Mouse (Mus musculus) testis, adult 2 months (tissue): ENCODE measurements around the gene Osm. TPM values are rescaled to one million over a fixed set of nuclear protein-coding genes. Genes with fewer than 3 reads are reported as not detected.
A peak's percentile ranks its signal among the peaks of the same experiment; 100 is the strongest.

ENCODE experiments used
- H3K27ac ChIP-seq: fragments of 200-500 bp; 2 replicates; pipeline ENCODE4 v1.5.1; 2012; ENCODE audit warnings: low read depth, low read length; ENCODE audit not compliant: control insufficient read depth, insufficient read depth
- H3K27me3 ChIP-seq: fragments of 200-500 bp; 2 replicates; pipeline ENCODE4 v1.6.1; 2012; ENCODE audit warnings: mild to moderate bottlenecking, low read length, moderate library complexity; ENCODE audit not compliant: control insufficient read depth, insufficient read depth
- H3K36me3 ChIP-seq: fragments of 200-500 bp; 2 replicates; pipeline ENCODE4 v1.6.1; 2012; ENCODE audit warnings: mild to moderate bottlenecking, low read length; ENCODE audit not compliant: control insufficient read depth, insufficient read depth
- H3K4me1 ChIP-seq: fragments of 200-500 bp; 2 replicates; pipeline ENCODE4 v1.6.1; 2012; ENCODE audit warnings: low read length; ENCODE audit not compliant: control insufficient read depth, insufficient read depth
- H3K4me3 ChIP-seq: fragments of 200-500 bp; 2 replicates; pipeline ENCODE4 v1.5.1; 2012; ENCODE audit warnings: low read depth, mild to moderate bottlenecking, low read length, moderate library complexity, mixed read lengths; ENCODE audit not compliant: control insufficient read depth
- CTCF ChIP-seq: fragments of 200-500 bp; IDR thresholded peaks from 2 replicates; pipeline ENCODE4 v1.5.1; 2012; ENCODE audit warnings: low read depth, mild to moderate bottlenecking, inconsistent platforms, low read length, moderate library complexity; ENCODE audit not compliant: control insufficient read depth, insufficient read depth, insufficient replicate concordance
- POLR2A ChIP-seq: fragments of 200-500 bp; IDR thresholded peaks from 2 replicates; pipeline ENCODE4 v1.6.1; 2012; ENCODE audit warnings: low read depth, mild to moderate bottlenecking, inconsistent platforms, low read length, moderate library complexity; ENCODE audit not compliant: control insufficient read depth
- polyA plus RNA-seq: library from polyadenylated mRNA; depleted of rRNA; stranded (reverse); fragments of >200 nt; gene quantifications from 2 replicates; pipeline ENCODE4 v1.2.3, GENCODE M21; 2012

Osm gene
- polyA plus RNA-seq, 1 experiment: not detected

- Histone ChIP-seq H3K4me3 (no peak overlapping the region), H3K27ac (no peak overlapping the region), H3K4me1 (peaks cover 2% of the 10 kb centered on the region; the same call in 1 of the 2 replicates), H3K27me3 (no peaks in the 10 kb centered on the region), H3K36me3 (no peaks in the 10 kb centered on the region)
- TF ChIP-seq CTCF (peak; percentile 41; the same call in 1 of the 2 replicates), POLR2A (no peak)
These were observed 24.9 kb downstream of the Osm start for GRCm38 (mm10) chr11:4261188-4261494.

- H3K27me3 ChIP-seq: no peaks in the 10 kb centered on the region; the same call in 1 of the 2 replicates
- H3K4me1 ChIP-seq: peaks cover 8% of the 10 kb centered on the region; the same call in 1 of the 2 replicates
- TF ChIP-seq CTCF: no peak
- TF ChIP-seq POLR2A: no peak
- no peak overlapping the region for H3K27ac ChIP-seq
- no peaks in the 10 kb centered on the region for H3K36me3 ChIP-seq
- no peak overlapping the region for H3K4me3 ChIP-seq
These were observed 25.7 kb downstream of the Osm start for GRCm38 (mm10) chr11:4261969-4262368.

- Histone ChIP-seq H3K4me1 (peaks cover 8% of the 10 kb centered on the region; the same call in 1 of the 2 replicates), H3K27me3 (no peaks in the 10 kb centered on the region; the same call in 1 of the 2 replicates), H3K4me3 (no peak overlapping the region), H3K36me3 (no peaks in the 10 kb centered on the region), H3K27ac (no peak overlapping the region)
- TF ChIP-seq POLR2A: no peak
These were observed 26.6 kb downstream of the Osm start for GRCm38 (mm10) chr11:4262847-4263246.

GRCm38 (mm10) chr11:4263296-4263695 lies 27.1 kb downstream of the Osm start:
- TF ChIP-seq POLR2A: no peak
- TF ChIP-seq CTCF: no peak
- Histone ChIP-seq H3K36me3 (no peaks in the 10 kb centered on the region), H3K4me3 (no peak overlapping the region), H3K27me3 (no peaks in the 10 kb centered on the region; the same call in 1 of the 2 replicates), H3K27ac (no peak overlapping the region), H3K4me1 (peaks cover 8% of the 10 kb centered on the region; the same call in 1 of the 2 replicates)

GRCm38 (mm10) chr11:4264066-4264465 lies 27.8 kb downstream of the Osm start:
- Histone ChIP-seq H3K4me3 (no peak overlapping the region), H3K4me1 (peaks cover 8% of the 10 kb centered on the region; the same call in 1 of the 2 replicates), H3K27ac (no peak overlapping the region), H3K27me3 (no peaks in the 10 kb centered on the region; the same call in 1 of the 2 replicates), H3K36me3 (no peaks in the 10 kb centered on the region)
- TF ChIP-seq POLR2A (no peak), CTCF (no peak)

- no peak overlapping the region for H3K27ac ChIP-seq
These were observed 30.3 kb downstream of the Osm start for GRCm38 (mm10) chr11:4266271-4267201.

GRCm38 (mm10) chr11:4267202-4267578 lies 31.0 kb downstream of the Osm start:
- no peaks in the 10 kb centered on the region; the same call in 1 of the 2 replicates for H3K27me3 ChIP-seq
- no peak for TF ChIP-seq CTCF
- no peak for TF ChIP-seq POLR2A
- no peak overlapping the region for H3K4me3 ChIP-seq
- no peaks in the 10 kb centered on the region for H3K36me3 ChIP-seq
- peaks cover 18% of the 10 kb centered on the region for H3K4me1 ChIP-seq
- H3K27ac ChIP-seq: no peak overlapping the region

More at GRCm38 (mm10) chr11:4266271-4267201, 30.3 kb downstream of the Osm start:
- no peaks in the 10 kb centered on the region for H3K36me3 ChIP-seq
- peak overlapping the region; percentile 74 for H3K4me3 ChIP-seq
- peaks cover 16% of the 10 kb centered on the region for H3K4me1 ChIP-seq
- H3K27me3 ChIP-seq: no peaks in the 10 kb centered on the region; the same call in 1 of the 2 replicates
- no peak for TF ChIP-seq POLR2A
- TF ChIP-seq CTCF: no peak
